Mouse (Mus musculus): ENCODE data around the gene Cdh3.

Gene Cdh3

DNA sequence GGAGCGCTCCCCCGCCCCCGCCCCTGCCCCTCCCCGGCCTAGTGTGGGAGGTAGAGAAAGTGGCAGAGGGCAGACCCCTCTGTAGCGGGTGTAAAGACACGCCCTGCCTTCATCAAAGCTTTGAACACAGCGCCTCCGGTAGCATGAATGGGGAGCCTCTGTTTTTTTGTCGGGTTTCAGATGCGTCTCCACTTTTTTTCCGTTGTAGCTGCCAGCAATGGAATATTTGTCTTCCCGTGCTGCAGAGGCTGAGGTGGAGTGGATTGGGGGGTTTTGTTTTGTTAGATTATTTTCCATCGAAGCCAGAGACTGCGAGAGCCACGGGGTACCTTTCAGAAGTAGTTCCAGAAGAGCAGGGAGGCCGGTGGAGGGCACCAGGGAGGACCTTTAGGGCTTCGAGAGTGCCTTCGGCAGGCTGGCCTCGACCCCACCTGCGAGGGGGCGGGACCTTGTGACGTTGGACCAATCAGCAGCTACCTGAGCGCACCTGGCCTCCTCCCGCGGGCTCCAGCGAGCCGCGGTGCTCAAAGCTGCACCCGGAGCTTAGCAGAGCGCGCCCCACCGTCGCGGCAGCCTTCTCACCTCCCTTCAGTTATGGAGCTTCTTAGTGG lies at the start of gene Cdh3:
Cdh3 (plus strand) TSS at position 527 of the 611 bp plus-strand sequence.
- DNase-seq (ENCODE audit: low spot score in 2 of 2), result no peak

DNA sequence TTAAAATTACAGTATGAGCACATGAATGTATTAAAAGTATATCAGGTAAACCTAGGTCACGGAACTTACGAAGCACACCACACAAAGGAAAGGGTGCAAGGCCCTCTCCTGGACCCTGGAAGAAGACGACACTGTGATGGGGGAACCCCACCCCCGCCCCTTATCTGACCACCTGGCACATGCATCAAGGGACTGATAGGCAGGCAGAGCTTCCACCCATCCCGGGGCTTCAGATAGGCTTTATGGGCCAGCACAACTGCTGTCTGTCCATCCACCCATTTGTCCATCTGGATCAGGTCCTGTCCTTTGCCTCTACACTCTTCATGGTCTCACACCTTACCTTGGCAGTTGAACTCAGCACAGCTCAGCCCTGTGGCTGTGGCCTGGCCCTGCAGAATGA lies 48.6 kb upstream of the Cdh3 start:
- DNase-seq (ENCODE audit: low spot score in 2 of 2), result no peak

DNA sequence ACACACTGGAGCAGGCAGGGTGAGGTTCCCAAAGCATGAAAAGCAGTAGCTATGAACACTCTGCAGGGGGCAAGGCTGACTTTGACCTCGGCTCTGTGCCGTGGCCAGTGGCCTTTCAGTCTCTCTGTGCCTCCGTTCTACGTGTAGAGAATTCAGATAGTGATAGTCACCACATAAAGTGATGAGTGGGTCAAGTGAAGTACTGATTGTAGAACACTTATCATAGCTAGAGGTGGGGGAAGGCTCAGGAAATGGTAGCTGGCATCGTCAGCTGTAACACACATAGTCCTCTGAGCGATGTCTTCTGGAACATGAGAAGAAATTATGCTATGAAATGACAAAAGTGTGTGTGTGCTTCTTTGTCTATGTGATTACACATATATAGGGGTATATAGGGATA lies 46.9 kb upstream of the Cdh3 start:
- no peak for DNase-seq (ENCODE audit: low spot score in 2 of 2)

GRCm38 (mm10) chr8:106469485-106469884 lies 41.2 kb upstream of the Cdh3 start:
- DNase-seq (ENCODE audit: low spot score in 2 of 2), result no peak

DNA sequence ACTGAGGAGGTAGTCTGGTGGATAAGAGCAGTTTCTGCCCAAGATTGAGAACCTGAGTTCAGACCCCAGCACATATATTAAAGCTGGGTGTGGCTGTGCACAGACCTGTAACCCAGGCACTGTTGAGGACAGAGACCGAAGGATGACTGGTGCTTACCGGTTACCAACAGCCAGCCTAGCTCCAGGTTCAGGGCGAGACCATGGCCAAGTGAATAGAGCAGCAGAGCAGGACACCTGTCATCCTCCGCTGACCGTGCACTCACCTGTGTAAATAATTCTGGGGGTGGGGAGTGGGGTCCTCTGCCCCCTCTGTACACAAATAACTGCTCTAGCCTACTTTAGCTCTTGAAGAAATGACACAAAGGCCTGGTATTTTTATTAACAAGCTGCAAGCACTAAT lies 36.7 kb upstream of the Cdh3 start:
- no peak for DNase-seq (ENCODE audit: low spot score in 2 of 2)

GRCm38 (mm10) chr8:106500018-106500685 lies 10.5 kb upstream of the Cdh3 start, which contains the start of gene 6030452D12Rik:
TSS of gene 6030452D12Rik (plus strand) at chr8:106500522.
- DNase-seq (ENCODE audit: low spot score in 2 of 2), result no peak

GRCm38 (mm10) chr8:106504241-106504640 lies 6.5 kb upstream of the Cdh3 start:
- DNase-seq (ENCODE audit: low spot score in 2 of 2), result no peak

GRCm38 (mm10) chr8:106505328-106505965 lies 5.2 kb upstream of the Cdh3 start:
- DNase-seq (ENCODE audit: low spot score in 2 of 2), result no peak

- no peak for DNase-seq (ENCODE audit: low spot score in 2 of 2)
Measured at GRCm38 (mm10) chr8:106506106-106506505, 4.6 kb upstream of the Cdh3 start.

DNA sequence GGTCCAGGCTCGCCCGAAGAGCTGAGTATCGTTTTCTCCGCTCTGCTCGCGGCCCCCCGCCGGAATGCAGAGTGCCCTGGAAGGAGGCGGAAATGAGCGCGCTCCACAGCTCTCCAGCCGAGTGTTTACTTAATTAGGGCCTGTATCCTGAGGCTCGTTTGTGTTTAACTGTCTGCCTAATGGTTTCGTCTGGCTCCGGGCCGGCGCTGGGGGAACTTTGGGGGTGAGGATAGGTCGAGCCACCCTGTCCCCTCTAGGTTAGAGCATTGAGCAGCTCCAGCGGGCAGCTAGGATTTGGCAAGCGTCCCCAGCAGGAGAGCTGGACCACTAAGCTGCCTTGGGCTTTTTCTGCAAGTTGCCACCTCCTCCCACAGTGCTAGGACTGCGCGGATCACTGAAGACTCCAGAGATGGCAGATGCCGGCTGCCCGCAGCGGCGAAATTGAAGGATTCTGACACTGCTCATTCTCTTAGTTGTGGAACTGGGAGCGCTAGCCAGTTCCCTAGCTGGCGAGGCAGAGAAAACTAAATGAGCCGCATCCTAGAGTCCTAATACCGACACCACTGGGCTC lies 2.8 kb upstream of the Cdh3 start:
- DNase-seq (ENCODE audit: low spot score in 2 of 2), result peak; percentile 25 to 38

DNA sequence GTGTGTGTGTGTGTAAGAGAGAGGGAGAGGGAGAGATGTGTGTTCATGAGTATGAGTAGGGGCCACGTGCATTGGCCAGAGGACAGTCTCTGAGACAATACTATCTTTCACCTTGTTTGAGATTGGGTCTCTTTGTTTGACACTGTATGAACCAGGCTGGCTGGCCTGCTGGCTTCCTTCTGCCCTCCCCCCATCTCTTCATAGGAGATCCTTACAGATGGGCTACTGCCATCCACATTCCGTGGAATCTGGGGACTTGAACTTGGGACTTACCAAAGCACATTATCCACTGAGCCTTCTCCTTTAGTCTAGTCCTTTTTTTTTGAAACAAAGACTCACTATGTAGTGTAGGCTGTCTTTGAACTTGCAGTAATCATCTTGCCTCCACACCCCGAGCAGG lies 2.2 kb upstream of the Cdh3 start:
- no peak for DNase-seq (ENCODE audit: low spot score in 2 of 2)

DNA sequence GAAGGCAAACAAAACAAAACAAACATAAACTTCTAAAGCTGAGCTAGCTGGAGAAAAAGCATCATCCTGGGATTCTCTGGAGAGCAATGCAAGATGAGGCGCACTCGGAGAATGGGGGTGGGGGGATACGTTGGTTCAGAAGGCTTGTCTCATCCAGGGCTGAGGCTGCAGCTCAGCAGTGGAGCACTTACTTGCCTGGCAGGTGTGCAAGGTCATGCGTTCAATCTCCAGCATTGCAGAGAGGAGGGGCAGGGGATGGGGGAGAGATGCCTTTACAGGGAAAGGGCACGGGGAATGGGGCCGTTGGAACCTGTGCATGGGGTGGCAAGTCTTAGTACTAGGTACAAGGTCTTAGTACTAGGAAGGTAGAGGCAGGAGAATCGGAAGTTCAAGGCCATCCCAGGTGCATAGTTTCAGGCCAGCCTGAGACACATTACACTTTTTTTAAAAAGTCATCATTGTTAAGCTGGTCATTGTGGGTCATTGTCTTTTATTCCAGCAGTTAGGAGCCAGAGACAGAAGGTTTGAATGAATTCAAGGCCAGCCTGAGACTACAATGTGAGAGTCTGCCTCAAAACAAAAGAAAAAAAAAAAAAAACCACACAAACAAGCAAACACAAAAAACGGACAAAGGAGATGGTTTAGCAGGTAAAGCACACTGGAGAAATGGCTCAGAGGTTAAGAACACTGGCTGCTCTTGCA lies 1.5 kb upstream of the Cdh3 start:
- no peak for DNase-seq (ENCODE audit: low spot score in 2 of 2)

GRCm38 (mm10) chr8:106511065-106511501 lies 392 bp downstream of the Cdh3 start:
- DNase-seq (ENCODE audit: low spot score in 2 of 2), result no peak

- no peak for DNase-seq (ENCODE audit: low spot score in 2 of 2)
Measured at GRCm38 (mm10) chr8:106511531-106512041, 895 bp downstream of the Cdh3 start.

GRCm38 (mm10) chr8:106512475-106513150 lies 1.9 kb downstream of the Cdh3 start:
- DNase-seq (ENCODE audit: low spot score in 2 of 2), result no peak

- no peak for DNase-seq (ENCODE audit: low spot score in 2 of 2)
Measured at GRCm38 (mm10) chr8:106515946-106516479, 5.3 kb downstream of the Cdh3 start.

- DNase-seq (ENCODE audit: low spot score in 2 of 2), result no peak
Measured at GRCm38 (mm10) chr8:106516581-106516980, 5.9 kb downstream of the Cdh3 start.

DNA sequence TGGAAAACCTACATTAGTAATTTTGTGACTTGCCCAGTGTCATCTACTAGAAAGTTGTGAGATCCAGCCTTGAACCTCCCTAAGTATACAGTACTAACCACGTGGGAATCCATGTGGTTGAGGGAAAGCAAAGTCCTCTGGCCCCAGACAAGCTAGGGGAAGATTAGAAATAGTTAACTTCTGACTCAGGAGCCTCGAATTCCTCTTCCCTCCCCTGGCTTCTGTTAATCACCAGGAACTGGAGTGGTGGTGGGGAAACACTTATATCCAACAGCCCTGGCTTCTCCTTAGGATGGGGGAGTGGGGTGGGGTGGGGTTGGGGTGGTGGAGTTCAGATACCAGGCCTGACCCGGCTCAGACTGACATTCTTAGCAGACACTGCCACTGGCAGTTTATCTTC lies 8.1 kb downstream of the Cdh3 start:
- no peak for DNase-seq (ENCODE audit: low spot score in 2 of 2)

GRCm38 (mm10) chr8:106520578-106520977 lies 9.9 kb downstream of the Cdh3 start:
- DNase-seq (ENCODE audit: low spot score in 2 of 2), result no peak

GRCm38 (mm10) chr8:106521845-106522244 lies 11.2 kb downstream of the Cdh3 start:
- no peak for DNase-seq (ENCODE audit: low spot score in 2 of 2)

DNA sequence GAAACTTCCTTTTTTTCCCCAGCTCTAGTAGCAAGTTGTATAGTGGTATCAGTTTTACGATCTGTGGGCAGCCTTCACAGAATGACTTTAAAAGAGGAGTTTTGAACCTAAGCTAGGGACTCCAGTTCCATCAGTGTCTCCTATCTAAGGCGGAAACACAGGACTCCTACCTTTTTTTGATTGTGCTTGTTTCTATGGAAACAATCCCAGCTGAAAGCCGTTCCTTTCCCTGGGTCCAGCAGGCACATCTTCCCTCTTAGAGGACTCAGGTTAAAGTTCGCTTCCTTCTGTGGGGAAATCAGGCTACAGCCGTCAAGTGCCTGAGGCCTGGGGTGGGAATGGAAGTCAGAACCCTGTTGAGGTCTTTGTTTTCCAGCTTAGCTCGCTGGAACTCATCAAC lies 16.0 kb downstream of the Cdh3 start:
- DNase-seq (ENCODE audit: low spot score in 2 of 2), result no peak

Data from frontal cortex, postnatal 36 days (tissue).